Mouse (Mus musculus): ENCODE data around the gene Fcamr. TPM values are rescaled to one million over a fixed set of nuclear protein-coding genes. Genes with fewer than 3 reads are reported as not detected.

Fcamr gene
- total RNA-seq (2015) (not detected in 2 replicates), total RNA-seq (2017) (not detected in 2 replicates)

- ATAC-seq (replicated peaks; ENCODE audit: poor library complexity), result no peak
Observed at GRCm38 (mm10) chr1:130800602-130801001, at the start of gene Fcamr. Gene Fcamr (plus strand): TSS chr1:130800902.

GRCm38 (mm10) chr1:130759689-130760088, 41.0 kb upstream of the Fcamr start:
- ATAC-seq (replicated peaks; ENCODE audit: poor library complexity), result no peak

DNA sequence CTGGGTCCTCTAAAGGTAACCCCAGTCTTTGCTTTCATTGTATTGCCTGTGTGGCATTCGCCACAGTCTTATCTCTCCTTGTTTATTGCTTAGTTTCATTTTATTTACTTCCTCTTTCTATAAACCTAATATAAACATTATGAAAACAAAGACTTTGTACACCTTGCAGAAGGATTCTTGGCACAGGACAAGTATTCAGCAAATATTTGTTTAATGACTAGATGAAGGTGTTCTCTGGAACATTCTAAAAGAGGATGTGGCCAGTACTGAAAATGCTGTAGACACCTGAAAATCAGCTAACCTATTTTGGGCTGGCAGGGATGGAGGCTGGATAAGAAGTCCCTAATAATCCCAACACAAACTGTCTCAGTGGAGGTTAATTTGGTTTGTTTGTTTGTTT, 39.1 kb upstream of the Fcamr start:
- no peak for ATAC-seq (replicated peaks; ENCODE audit: poor library complexity)

DNA sequence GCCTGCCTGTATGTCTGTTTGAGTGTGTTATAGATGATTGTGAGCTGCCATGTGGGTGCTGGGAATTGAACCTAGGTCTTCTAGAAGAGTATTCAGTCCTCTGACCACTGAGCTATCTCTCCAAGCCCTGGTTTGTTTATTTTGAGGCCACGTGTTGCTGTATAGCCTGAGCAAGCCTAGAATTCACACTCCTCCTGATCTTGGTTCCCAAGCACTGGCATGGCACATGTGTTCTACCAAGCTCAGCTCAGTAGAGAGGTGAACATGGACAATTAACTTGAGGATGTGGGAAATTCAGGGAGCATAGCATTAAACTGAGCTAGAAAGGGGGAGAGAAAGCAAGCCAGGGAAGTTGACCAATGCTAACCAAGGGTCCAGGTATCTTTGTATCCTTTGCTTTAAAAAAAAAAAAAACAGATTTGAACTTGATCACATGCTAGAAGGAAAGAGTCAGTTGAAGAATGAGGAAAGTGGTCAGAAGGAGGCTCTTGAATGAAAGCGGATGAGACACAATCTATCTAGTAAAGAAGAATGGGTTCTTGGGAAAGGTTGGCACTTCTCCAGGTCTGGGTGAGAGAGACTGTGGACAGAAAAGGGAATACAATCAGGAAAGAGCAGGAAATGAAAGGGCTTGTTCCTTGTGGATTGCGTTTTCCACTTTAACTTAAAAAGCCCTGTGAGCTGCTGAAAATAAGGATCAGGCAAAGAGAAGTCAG, 38.5 kb upstream of the Fcamr start:
- ATAC-seq (replicated peaks; ENCODE audit: poor library complexity), result no peak

DNA sequence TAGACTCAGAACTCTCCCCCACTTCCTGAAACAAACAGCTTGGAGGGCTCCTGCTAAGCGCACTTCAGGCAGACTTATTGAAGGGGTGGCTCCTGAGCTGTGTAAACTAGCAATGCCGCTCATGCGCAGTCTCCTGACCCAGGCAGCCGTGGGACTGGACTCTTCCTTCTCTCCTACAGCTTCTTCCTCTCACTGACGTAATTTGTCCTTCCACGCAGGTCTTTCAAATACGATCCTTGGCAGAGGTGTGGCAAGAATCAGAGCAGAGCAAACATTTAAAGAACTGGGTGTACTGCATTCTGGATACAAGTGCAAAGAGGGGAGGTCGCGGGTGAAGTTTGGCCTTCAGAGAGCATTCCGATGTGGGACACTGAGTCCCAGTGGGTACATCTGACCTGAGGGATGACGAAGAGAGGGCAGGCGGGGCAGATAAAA, 36.7 kb upstream of the Fcamr start:
- peak; percentile 47 for ATAC-seq (replicated peaks; ENCODE audit: poor library complexity)

DNA sequence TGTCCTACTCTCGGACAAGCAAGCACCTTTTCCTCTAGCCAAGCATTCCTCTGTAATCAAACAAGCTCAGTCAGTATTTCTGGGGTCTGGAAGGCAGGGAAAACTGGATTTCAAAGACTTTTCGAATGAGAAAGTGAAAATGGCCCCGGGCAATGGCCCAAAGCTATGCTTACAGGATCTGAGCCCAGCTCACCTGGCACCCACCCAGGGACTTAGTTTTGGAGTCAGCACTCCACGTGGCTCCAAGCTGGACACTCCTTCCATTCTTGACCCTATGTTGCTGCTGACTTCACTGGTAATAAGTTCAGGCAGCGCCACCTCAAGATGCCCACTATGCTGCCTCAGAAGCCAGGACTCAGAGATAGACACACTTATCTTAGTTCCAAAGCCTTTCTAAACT, 33.6 kb upstream of the Fcamr start:
- no peak for ATAC-seq (replicated peaks; ENCODE audit: poor library complexity)

DNA sequence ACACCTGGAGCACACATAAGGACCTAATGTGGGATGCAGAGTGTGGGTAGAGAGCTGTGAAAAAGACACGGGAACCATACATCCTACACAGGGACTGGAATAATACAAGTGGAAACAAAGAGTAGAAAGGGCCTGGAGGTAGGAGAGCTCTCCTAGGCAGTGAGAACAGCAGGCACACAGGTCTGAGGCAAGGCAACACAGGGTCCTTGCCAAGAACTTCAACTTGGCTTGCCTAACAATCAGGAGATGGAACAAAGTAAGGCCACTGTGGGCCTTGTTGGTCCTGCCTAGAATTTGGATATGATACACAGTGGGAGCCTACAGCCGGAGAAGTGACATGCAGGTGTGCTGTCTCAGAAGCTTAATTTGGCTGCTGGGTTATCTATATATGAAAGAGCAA, 30.8 kb upstream of the Fcamr start:
- ATAC-seq (replicated peaks; ENCODE audit: poor library complexity), result no peak

DNA sequence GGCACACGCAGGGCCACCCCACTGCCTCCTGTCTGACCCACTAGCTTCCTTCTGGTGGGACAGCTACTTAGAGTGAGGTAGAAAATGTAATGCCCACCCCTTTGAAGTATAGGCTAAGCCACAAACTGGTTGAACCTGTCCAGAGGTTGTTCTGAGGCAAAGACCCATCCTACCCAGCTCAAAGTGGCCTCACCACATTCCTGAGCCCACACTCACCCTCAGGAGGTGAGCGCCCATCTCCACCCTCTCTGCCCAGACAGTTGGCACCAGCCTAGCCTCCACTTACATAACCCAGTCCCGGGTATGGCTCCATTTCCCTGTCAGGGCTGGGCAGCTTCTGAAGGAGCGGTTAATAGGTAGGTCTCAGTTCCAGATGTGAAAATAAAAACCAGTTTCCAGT, 30.2 kb upstream of the Fcamr start:
- ATAC-seq (replicated peaks; ENCODE audit: poor library complexity), result no peak

DNA sequence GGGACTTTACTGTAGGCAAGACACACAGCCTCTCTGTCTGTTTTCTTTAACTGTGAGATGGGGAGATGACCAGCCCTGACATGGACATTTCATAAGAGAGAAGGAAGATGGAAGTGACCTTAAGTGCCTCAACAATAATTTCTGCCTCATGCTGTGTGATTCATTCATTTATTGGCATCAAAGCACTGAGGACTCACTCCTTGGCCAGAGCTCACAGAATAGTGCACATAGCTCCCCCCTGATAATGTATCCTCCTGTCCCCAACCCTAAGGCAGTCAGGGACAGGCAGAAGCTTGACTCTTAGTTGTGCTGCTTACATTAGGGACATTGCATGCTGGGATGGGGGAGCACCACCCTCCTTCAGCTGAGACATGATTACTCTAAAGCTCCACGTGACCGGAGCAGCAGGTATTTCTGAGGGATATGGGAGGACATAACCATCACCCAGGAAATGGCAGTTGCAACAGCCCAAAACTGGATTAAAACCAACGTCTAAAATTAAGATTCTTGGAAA, 29.7 kb upstream of the Fcamr start:
- ATAC-seq (replicated peaks; ENCODE audit: poor library complexity), result no peak

- ATAC-seq (replicated peaks; ENCODE audit: poor library complexity), result no peak
Observed at GRCm38 (mm10) chr1:130775234-130775633, 25.5 kb upstream of the Fcamr start.

DNA sequence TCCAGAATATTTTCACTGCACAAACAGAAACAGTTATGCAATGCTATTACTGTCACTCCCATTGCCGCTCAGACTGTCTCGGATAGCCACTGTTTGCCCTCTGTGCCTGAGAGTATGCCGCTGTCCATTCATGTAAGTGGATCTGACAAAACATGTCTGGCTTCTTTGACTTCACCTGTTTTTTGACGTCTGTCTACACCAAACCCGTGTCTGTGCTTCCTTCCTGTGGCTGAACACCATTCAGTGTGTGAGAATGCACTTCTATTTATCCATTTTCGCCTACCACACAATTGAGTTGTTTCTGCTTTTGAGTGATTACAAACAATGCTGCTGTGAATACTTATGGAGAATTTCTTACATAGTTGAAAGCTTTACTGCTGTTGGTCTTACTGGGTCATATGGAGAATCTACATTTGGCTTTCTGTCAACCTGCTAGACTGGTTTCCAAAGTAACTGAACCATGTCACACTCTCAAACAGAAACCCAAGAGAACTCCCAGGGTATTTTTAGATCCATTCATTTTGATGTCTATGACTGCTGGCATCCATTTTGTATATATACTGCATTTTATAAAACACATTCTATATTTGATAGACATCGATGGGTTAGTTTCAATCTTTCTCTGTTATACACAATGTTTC, 24.9 kb upstream of the Fcamr start:
- no peak for ATAC-seq (replicated peaks; ENCODE audit: poor library complexity)

GRCm38 (mm10) chr1:130776645-130777044, 24.1 kb upstream of the Fcamr start:
- ATAC-seq (replicated peaks; ENCODE audit: poor library complexity), result peak; percentile 76

DNA sequence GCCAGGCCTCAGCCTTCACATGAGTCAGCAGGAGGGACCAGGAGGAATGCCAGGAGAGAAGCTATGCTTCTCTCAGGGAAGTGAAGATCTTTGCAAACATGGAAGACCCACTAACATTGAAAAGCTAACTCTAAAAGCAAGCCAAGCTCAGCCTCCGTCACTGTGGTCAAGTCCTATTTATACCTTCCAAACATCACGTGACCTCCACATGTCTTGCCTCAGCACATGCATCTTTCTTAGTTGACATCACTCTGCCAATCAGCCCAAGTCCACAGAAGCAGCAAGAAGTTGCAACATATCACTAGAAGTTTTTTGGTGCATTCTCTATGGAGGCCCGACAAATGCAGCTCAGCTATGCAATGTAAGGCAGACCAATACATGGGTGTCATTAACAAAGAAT, 20.8 kb upstream of the Fcamr start:
- ATAC-seq (replicated peaks; ENCODE audit: poor library complexity), result no peak

DNA sequence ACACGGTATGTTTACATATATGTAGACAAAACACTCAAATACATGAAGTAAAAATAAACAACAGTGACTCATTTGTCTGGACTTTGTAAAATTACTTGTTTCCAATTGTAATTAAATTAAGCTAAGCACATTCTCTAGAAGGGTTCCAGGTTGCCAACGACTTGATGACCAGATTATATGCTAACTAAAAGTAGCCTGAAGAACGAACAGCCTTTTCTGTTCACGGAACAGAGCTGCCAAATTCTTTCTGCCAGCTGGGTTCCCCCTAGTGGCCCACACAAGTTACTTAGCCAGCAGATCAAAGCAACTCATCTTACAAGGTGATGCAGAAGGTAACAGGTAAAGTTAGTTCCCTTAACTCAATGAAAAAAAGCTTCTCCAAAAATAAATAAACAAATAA, 16.6 kb upstream of the Fcamr start:
- peak; percentile 74 for ATAC-seq (replicated peaks; ENCODE audit: poor library complexity)

DNA sequence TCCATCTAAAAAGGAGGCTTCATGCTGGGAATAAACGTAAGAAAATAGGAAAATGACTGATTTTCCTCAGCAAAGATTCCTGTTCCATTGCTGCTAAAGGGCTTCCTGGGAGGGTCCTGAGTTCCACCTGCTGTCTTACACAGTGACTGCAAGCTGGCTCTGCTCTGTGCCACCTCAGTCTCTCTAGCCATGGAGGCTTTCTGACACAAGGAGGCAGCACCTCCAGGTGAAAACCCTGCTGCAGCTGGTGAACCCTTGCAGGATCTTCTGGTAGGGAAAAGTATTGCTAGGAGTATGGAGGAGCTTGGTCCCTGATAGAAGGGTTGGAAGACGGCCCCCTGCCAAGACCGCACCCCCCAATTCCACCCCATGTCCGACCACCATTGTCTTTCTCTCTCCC, 13.7 kb upstream of the Fcamr start:
- ATAC-seq (replicated peaks; ENCODE audit: poor library complexity), result peak; percentile 75

DNA sequence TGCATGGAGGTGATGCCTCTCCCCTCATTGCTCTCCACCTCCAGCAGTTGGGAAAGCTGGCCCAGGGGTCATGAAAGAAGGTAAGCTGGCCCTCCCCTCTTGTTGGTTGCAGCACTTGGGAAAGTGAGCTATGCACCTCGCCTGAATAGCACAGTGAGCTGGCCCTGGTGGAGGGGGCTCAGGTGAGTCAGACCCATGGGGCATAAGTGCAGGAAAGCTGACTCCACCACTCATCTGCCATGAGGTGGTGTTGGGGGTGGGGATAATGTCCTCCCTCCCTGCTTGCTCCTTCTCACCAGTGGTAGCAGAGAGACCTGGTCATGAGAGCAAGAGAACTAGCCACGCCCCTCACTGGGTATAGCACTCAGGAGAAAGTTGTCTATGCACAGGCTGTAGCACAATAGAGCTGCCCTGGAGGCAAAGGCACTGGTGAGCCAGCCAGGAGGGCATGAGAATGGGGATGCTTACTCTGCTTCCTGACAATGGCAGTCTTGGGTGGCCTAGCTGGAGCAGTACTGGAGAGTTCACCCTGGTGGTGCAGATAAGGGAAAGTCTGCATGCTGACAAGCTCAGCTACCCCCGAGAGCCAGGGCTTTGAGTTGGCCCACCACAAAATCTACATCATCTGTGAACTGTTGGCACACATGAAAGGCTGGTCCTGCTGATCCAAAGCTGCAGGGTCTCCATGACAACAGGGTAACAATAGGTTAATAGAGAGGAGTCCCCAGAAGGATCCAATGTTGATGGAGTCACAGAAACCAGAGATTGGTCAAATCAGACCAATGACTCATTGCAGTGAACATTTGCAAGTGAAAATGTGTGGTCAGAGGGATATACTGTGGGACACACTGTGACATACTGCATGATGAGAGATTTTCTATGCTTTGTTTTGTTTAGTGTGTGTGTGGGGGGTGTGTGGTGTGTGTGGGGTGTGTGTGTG, 10.9 kb upstream of the Fcamr start:
- ATAC-seq (replicated peaks; ENCODE audit: poor library complexity), result peak; percentile 39; the same call in 1 of the 2 replicates

DNA sequence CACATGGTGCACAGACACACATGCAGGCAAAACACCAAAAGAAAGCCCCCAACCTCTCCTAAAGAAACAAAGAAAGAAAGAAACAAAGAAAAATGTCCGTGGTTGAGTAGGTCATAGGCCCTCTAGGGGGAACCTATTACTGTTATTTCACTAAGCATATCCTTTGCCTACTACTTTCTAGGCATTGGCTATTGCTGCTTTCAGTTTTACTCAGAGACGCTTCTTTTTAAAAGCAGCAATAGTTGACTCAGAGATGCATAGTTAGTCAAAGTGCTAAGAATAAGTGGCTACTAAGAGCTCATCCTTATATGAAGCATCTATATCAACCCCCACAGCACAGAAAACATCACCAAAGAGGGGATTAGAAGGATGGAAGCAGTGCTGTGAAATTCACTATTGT, 5.4 kb upstream of the Fcamr start:
- no peak for ATAC-seq (replicated peaks; ENCODE audit: poor library complexity)

- ATAC-seq (replicated peaks; ENCODE audit: poor library complexity), result peak; percentile 90
Observed at GRCm38 (mm10) chr1:130796967-130797684, 3.6 kb upstream of the Fcamr start.

DNA sequence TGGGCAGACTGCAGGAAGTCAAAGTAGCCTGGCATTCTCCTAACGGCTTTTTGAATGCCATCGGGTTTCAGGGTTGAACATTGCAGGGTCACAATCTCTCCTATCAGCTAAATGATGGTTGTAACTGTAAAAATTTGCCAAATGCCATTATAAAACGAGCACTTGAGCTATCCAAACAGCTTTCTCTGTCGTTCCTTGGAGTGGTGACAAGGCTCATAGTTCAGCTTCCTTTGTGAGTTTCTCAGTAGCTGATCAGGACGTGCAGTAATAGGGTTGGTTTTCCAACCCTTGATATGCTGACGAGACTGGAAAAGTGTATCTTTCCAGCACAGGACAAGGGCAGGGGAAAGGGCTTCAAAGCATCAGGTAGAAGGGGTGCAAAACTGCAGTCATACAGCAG, 2.7 kb upstream of the Fcamr start:
- no peak for ATAC-seq (replicated peaks; ENCODE audit: poor library complexity)

DNA sequence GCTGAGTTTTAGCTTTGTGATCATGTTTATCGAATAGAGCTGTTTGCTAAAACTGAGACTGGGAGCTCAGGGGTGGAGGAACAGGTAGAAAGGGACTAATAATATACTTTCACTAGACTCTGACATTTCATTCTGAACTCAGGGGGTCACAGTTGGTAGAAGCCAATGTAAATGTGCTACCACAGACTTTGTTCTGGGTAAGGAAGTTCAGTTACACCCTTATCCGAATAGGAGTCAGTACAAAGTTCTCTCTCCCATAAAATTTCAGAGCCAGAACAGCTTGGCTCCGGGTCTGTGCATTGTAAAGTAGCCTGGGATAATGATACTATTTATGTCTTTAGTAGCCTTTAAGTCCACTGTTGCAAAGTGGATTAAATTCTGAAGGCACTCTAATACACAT, 2.2 kb upstream of the Fcamr start:
- ATAC-seq (replicated peaks; ENCODE audit: poor library complexity), result no peak

- ATAC-seq (replicated peaks; ENCODE audit: poor library complexity), result no peak
Observed at GRCm38 (mm10) chr1:130799399-130799798, 1.3 kb upstream of the Fcamr start.

All from megakaryocyte progenitor cell, adult 5-6 weeks (primary cell).